Mouse (Mus musculus) stomach, embryonic 15.5 days (tissue): ENCODE data around the gene Pola2. TPM values are rescaled to one million over a fixed set of nuclear protein-coding genes. Genes with fewer than 3 reads are reported as not detected.

ENCODE experiments used
- ATAC-seq: fragments of 200-750 bp; cut with Nextera tagmentation; 2 replicates; pipeline ENCODE4 v1.8.0; 2017; ENCODE audit warnings: low read depth, moderate number of reproducible peaks, moderate TSS enrichment; ENCODE audit not compliant: insufficient read depth, low FRiP score
- H3K27ac ChIP-seq: fragments of 300-500 bp; sonication (generic); 2 replicates; pipeline ENCODE4 v1.5.1; 2015; ENCODE audit warnings: mild to moderate bottlenecking, inconsistent platforms
- H3K27me3 ChIP-seq: fragments of 300-500 bp; sonication (generic); replicated peaks from 2 replicates; pipeline ENCODE4 v1.6.1; 2015; ENCODE audit warnings: inconsistent platforms
- H3K36me3 ChIP-seq: fragments of 300-500 bp; sonication (generic); 2 replicates; pipeline ENCODE4 v1.6.1; 2015; ENCODE audit warnings: inconsistent platforms
- H3K4me1 ChIP-seq: fragments of 300-500 bp; sonication (generic); 2 replicates; pipeline ENCODE4 v1.6.1; 2015; ENCODE audit warnings: inconsistent platforms
- H3K4me2 ChIP-seq: fragments of 300-500 bp; sonication (generic); 2 replicates; pipeline ENCODE4 v1.6.1; 2015; ENCODE audit warnings: mild to moderate bottlenecking, inconsistent platforms
- H3K4me3 ChIP-seq: fragments of 300-500 bp; sonication (generic); replicated peaks from 2 replicates; pipeline ENCODE4 v1.5.1; 2015; ENCODE audit warnings: inconsistent platforms
- H3K9ac ChIP-seq: fragments of 300-500 bp; sonication (generic); 2 replicates; pipeline ENCODE4 v1.6.1; 2015; ENCODE audit warnings: inconsistent platforms
- H3K9me3 ChIP-seq: fragments of 300-500 bp; sonication (generic); 2 replicates; pipeline ENCODE4 v1.6.1; 2016; ENCODE audit warnings: inconsistent platforms
- WGBS: fragments of 180-500 bp; shearing (Covaris S2); methylation state at CpG from one replicate; pipeline ENCODE4 v1.1.7; 2015; 5-methylcytosine and 5-hydroxymethylcytosine counted together
- polyA plus RNA-seq: library from polyadenylated mRNA; unstranded; fragments of >200 nt; fragmentation: Nextera tagmentation; extraction: Ambion mirVana; gene quantifications from 2 replicates; pipeline ENCODE4 v1.2.1, GENCODE M21; 2015

Gene Pola2
- polyA plus RNA-seq, 1 experiment from 2014 or later: 60.9 TPM

- H3K27ac ChIP-seq: peak overlapping the region; percentile 67
- ATAC-seq: no peak; the same call in 1 of the 2 replicates
- no peak overlapping the region for H3K4me2 ChIP-seq
- H3K9me3 ChIP-seq: no peaks in the 10 kb centered on the region
- 56% methylated on average over 8 of the region's 8 CpGs for WGBS
- no peak overlapping the region for H3K4me3 ChIP-seq
- no peaks in the 10 kb centered on the region for H3K27me3 ChIP-seq
- no peak overlapping the region for H3K9ac ChIP-seq
- H3K36me3 ChIP-seq: peaks cover 16% of the 10 kb centered on the region; the same call in 1 of the 2 replicates
- H3K4me1 ChIP-seq: peaks cover 18% of the 10 kb centered on the region
Measured at GRCm38 (mm10) chr19:5945891-5946290, 18.1 kb downstream of the Pola2 start.

GRCm38 (mm10) chr19:5945027-5945426 is 19.0 kb downstream of the Pola2 start:
- H3K4me2 ChIP-seq: peak overlapping the region; percentile 8; the same call in 1 of the 2 replicates
- peaks cover 15% of the 10 kb centered on the region; the same call in 1 of the 2 replicates for H3K36me3 ChIP-seq
- ATAC-seq: peak; percentile 34; the same call in 1 of the 2 replicates
- H3K9me3 ChIP-seq: no peaks in the 10 kb centered on the region
- H3K9ac ChIP-seq: no peak overlapping the region
- H3K27ac ChIP-seq: peak overlapping the region; percentile 67
- no peak overlapping the region for H3K4me3 ChIP-seq
- H3K4me1 ChIP-seq: peaks cover 22% of the 10 kb centered on the region
- no peaks in the 10 kb centered on the region for H3K27me3 ChIP-seq
- WGBS: 49% methylated on average over 7 of the region's 7 CpGs

GRCm38 (mm10) chr19:5944145-5944544 is 19.9 kb downstream of the Pola2 start:
- H3K9me3 ChIP-seq: no peaks in the 10 kb centered on the region
- H3K27me3 ChIP-seq: no peaks in the 10 kb centered on the region
- no peak overlapping the region for H3K27ac ChIP-seq
- no peak overlapping the region for H3K9ac ChIP-seq
- no peak overlapping the region for H3K4me3 ChIP-seq
- H3K36me3 ChIP-seq: 0 out of 2 replicates have a peak, but pooled peaks cover 19% of the 10 kb centered on the region
- WGBS: 73% methylated on average over 8 of the region's 8 CpGs
- ATAC-seq: no peak
- H3K4me1 ChIP-seq: peaks cover 29% of the 10 kb centered on the region
- H3K4me2 ChIP-seq: no peak overlapping the region

- no peak overlapping the region for H3K9ac ChIP-seq
- no peak overlapping the region for H3K4me3 ChIP-seq
- H3K36me3 ChIP-seq: 0 out of 2 replicates have a peak, but pooled peaks cover 16% of the 10 kb centered on the region
- 92% methylated on average over 15 of the region's 15 CpGs for WGBS
- no peaks in the 10 kb centered on the region for H3K27me3 ChIP-seq
- H3K27ac ChIP-seq: 0 out of 2 replicates have a peak overlapping the region, but pooled peaks have one; percentile 16
- no peaks in the 10 kb centered on the region for H3K9me3 ChIP-seq
- ATAC-seq: no peak
- H3K4me1 ChIP-seq: peaks cover 32% of the 10 kb centered on the region
- H3K4me2 ChIP-seq: no peak overlapping the region
Measured at GRCm38 (mm10) chr19:5943404-5943803, 20.6 kb downstream of the Pola2 start.

DNA sequence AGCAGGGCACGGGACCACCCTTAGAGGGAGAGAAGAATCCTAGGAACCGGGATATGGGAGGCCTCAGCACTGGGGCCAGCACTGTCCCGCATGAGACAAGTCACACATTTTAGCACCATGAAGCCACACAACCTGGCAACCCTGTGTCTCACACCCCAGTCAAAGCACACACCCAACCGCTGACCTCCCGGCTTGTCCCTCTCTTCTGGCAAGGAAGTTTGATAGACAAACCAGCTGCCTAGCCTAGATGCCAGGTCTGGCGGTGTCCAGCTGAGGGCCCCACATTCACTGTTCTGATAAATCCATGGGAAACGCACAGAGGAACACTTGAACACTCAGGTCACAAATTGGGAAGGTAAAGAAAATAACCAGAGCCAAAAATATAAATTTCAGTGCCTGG is 21.4 kb downstream of the Pola2 start:
- Histone ChIP-seq H3K4me2 (no peak overlapping the region), H3K4me1 (peaks cover 41% of the 10 kb centered on the region), H3K36me3 (0 out of 2 replicates have a peak, but pooled peaks cover 13% of the 10 kb centered on the region), H3K9ac (no peak overlapping the region), H3K27ac (no peak overlapping the region), H3K9me3 (no peaks in the 10 kb centered on the region), H3K4me3 (no peak overlapping the region), H3K27me3 (no peaks in the 10 kb centered on the region)
- WGBS: 87% methylated on average over 7 of the region's 7 CpGs
- ATAC-seq: no peak

- H3K9me3 ChIP-seq: no peaks in the 10 kb centered on the region
- H3K27me3 ChIP-seq: no peaks in the 10 kb centered on the region
- H3K9ac ChIP-seq: no peak overlapping the region
- 0 out of 2 replicates have a peak, but pooled peaks cover 11% of the 10 kb centered on the region for H3K36me3 ChIP-seq
- 84% methylated on average over 10 of the region's 10 CpGs for WGBS
- peaks cover 45% of the 10 kb centered on the region for H3K4me1 ChIP-seq
- peak overlapping the region; percentile 75 for H3K27ac ChIP-seq
- no peak overlapping the region for H3K4me3 ChIP-seq
- ATAC-seq: no peak
- H3K4me2 ChIP-seq: no peak overlapping the region
Measured at GRCm38 (mm10) chr19:5940656-5941055, 23.3 kb downstream of the Pola2 start.

DNA sequence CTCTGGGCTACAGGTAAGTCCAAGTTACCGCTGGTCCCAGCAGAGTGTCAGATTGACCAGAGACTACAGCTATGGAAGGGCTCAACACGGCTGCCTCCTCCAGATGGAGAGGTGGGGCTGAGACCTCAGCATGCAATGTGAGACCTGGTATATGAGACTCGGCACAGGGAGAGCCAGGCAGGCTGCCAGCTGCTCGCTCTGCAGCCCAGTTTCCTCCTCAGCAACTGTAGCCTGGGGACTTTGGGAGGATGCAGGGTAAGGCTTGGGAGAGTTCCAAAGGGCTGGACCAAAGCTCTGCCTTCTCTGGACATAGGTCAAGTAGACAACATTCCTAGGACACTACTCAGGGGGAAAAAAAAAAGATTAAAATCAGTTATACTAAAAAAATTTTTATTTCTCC is 23.8 kb downstream of the Pola2 start:
- peaks cover 45% of the 10 kb centered on the region for H3K4me1 ChIP-seq
- ATAC-seq: peak; percentile 38; the same call in 1 of the 2 replicates
- 0 out of 2 replicates have a peak, but pooled peaks cover 11% of the 10 kb centered on the region for H3K36me3 ChIP-seq
- H3K4me3 ChIP-seq: no peak overlapping the region
- H3K4me2 ChIP-seq: no peak overlapping the region
- no peak overlapping the region for H3K9ac ChIP-seq
- H3K27ac ChIP-seq: peak overlapping the region; percentile 75
- no peaks in the 10 kb centered on the region for H3K9me3 ChIP-seq
- H3K27me3 ChIP-seq: no peaks in the 10 kb centered on the region
- WGBS: 52% methylated on average over 4 of the region's 4 CpGs

DNA sequence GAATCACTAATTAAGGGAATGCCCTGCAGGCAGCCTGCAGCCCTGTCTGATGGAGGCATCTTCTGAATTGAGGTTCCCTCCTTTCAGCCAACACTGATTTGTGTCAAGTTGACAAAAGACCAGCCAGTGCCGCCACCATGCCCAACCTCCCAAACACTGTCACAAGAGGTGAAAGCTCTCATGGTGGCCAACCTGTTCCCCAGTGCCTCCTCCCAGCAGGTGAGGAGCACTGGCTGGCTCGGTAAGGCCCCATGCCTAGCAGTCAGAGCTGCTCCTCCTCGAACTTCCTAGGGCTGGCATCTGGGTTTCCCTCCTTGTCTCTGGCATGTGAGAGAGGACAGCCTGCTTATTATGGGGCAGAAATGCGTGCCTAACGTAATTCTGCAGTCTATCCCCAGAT is 24.3 kb downstream of the Pola2 start:
- peaks cover 45% of the 10 kb centered on the region for H3K4me1 ChIP-seq

DNA sequence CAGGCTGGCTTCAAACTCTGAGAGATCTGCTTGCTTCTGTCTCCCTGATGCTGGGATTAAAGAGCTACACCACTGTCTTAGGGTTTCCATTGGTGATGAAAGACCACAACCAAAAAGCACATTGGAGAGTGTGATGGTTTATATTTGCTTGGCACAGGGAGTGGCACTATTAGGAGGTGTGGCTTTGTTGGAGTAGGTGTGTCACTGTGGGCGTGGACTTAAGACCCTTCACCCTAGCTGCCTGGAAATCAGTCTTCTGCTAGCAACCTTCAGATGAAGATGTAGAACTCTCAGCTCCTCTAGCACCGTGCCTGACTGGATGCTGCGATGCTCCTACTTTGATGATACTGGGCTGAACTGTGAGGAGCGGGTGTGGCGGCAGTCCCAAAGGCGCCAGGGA is 25.5 kb downstream of the Pola2 start:
- Histone ChIP-seq H3K27ac (no peak overlapping the region), H3K27me3 (no peaks in the 10 kb centered on the region), H3K4me1 (peaks cover 44% of the 10 kb centered on the region), H3K36me3 (0 out of 2 replicates have a peak, but pooled peaks cover 11% of the 10 kb centered on the region), H3K4me2 (no peak overlapping the region), H3K4me3 (no peak overlapping the region), H3K9ac (no peak overlapping the region), H3K9me3 (no peaks in the 10 kb centered on the region)
- no peak for ATAC-seq
- 81% methylated on average over 6 of the region's 6 CpGs for WGBS

More for the DNA sequence above, 24.3 kb downstream of the Pola2 start:
- Histone ChIP-seq H3K4me2 (no peak overlapping the region), H3K9ac (no peak overlapping the region), H3K36me3 (0 out of 2 replicates have a peak, but pooled peaks cover 11% of the 10 kb centered on the region), H3K9me3 (no peaks in the 10 kb centered on the region), H3K27ac (peak overlapping the region; percentile 75), H3K4me3 (no peak overlapping the region), H3K27me3 (no peaks in the 10 kb centered on the region)
- WGBS: 84% methylated on average over 5 of the region's 5 CpGs
- ATAC-seq: no peak

- H3K4me2 ChIP-seq: no peak overlapping the region
- ATAC-seq: no peak
- H3K27ac ChIP-seq: peak overlapping the region; percentile 9
- no peaks in the 10 kb centered on the region for H3K9me3 ChIP-seq
- H3K4me1 ChIP-seq: peaks cover 44% of the 10 kb centered on the region
- 0 out of 2 replicates have a peak, but pooled peaks cover 11% of the 10 kb centered on the region for H3K36me3 ChIP-seq
- H3K4me3 ChIP-seq: no peak overlapping the region
- H3K9ac ChIP-seq: no peak overlapping the region
- 22% methylated on average over 14 of the region's 14 CpGs for WGBS
- H3K27me3 ChIP-seq: no peaks in the 10 kb centered on the region
Measured at GRCm38 (mm10) chr19:5937836-5938406, 26.1 kb downstream of the Pola2 start.

DNA sequence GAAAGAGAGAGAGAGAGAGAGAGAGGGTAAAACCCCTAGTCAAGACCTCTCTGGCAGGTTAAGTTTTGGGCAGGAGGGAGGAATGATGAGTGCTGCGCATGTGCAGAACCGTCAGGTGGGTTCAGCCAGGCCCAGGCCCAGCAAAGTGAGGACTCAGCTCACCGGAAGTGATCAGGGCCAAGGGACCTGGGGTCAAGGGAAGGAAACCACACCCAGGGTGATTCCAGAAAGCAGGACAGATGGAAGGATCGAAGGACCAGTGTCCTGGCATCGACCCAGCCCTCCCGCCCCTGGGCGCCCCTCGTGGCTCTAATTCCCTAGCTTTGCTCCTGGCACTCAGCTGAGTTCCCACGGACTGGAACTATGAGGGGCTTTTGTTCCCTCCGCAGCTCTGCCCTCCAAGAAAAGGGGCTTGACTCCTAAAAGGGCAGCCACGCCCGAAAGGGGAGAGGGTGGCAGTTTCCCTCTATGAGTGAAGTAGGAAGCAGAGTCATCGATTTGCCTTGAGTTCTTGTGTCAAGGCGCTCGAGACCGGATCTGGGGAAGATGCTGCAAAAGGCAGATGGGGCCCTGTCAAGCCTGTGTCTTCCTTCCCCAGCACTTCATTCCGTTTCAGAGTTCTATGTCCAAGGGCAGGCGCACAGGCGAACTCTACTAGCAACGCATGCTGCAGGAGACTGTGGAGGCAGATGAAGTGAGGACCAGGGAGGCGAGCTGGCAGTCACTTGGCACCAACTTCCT is 26.7 kb downstream of the Pola2 start:
- H3K4me2 ChIP-seq: no peak overlapping the region
- no peak overlapping the region for H3K9ac ChIP-seq
- WGBS: 65% methylated on average over 21 of the region's 21 CpGs
- H3K4me3 ChIP-seq: no peak overlapping the region
- H3K27me3 ChIP-seq: no peaks in the 10 kb centered on the region
- H3K27ac ChIP-seq: peak overlapping the region; percentile 9
- H3K9me3 ChIP-seq: no peaks in the 10 kb centered on the region
- ATAC-seq: no peak
- peaks cover 44% of the 10 kb centered on the region for H3K4me1 ChIP-seq
- H3K36me3 ChIP-seq: 0 out of 2 replicates have a peak, but pooled peaks cover 11% of the 10 kb centered on the region

DNA sequence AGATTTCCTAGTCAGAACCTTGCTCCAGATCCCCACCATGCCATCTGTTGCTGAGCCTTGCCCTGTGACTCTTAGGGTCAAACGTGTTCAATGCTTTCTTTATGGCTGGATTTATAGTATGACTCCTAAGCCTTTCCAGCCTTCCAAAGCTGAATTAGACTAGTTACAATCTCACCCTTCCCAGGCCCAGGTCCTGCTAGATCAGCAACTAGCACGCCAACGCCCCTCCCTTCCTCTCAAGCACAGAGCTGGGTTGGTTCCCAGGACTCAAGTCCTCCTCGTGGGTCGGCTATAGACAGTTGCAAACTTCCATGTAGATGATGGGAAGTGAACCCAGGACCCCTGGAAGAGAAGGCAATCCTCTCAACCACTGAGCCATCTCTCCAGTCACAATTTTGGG is 28.3 kb downstream of the Pola2 start:
- Histone ChIP-seq H3K9ac (no peak overlapping the region), H3K4me3 (no peak overlapping the region), H3K36me3 (0 out of 2 replicates have a peak, but pooled peaks cover 8% of the 10 kb centered on the region), H3K4me2 (peak overlapping the region; percentile 22), H3K27ac (peak overlapping the region; percentile 78), H3K9me3 (no peaks in the 10 kb centered on the region), H3K4me1 (peaks cover 43% of the 10 kb centered on the region), H3K27me3 (no peaks in the 10 kb centered on the region)
- 51% methylated on average over 5 of the region's 5 CpGs for WGBS
- ATAC-seq: no peak
